Mouse (Mus musculus): Measurements from ENCODE around the gene Galnt14.

Galnt14 gene

DNA sequence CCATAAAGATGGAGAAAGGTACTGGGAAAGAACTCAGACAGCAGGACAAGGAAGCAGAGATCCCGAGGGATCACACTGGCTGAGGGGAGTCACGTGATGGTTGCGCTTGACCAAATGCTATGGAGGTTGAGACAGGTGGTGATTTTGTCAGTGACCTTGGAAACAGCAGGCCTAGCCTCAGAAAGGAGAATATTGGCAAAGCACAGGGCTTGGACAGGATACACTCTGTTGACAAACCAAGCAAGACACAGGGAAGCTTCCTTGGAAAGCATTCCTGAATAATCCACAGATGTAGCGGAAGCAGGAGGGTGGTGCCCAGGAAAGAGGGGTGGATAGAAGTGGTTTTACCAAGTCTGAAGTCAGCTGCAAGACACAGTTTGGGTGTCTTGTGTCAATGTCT is 206.1 kb downstream of the Galnt14 start:
- no peak for DNase-seq (ENCODE audit: low read depth)

DNA sequence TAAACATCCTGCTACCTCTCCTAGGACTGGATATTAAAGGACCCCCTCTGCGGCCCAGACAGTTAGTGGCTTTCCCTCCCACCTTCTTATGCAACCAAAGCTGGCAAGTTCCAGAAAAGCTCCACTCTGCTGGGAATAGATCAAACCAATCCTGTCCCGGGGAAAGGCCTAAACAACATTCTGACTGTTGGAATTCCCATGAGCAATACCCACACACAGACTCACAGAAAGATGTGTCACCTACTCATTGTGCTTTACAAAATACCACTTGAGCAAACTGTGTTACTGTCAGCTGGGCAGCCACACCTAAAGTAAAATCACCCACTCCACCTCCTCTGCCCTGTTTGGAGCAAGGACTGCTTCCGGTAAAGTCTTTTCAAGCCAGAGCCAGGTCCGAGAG is 207.6 kb downstream of the Galnt14 start:
- DNase-seq (ENCODE audit: low read depth): no peak

DNA sequence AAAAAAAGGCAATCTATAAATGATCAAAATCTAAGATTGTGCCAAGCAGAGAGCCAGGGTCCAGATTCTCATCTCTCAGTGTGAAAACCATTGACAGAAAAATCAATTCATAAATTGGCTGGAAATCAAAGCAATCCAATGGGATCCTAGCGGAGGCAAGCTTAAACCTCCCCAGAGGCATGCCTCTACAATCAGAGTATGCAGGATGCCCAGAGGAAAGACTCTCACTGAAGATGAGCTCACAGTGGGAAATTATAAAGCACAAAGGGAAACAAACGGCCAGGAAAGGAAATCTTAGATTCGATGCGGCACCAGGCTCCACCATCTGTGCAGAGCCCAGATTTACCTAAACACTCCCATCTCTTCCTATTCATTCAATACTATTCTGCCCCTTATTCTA is 220.7 kb downstream of the Galnt14 start:
- no peak for DNase-seq (ENCODE audit: low read depth)

DNA sequence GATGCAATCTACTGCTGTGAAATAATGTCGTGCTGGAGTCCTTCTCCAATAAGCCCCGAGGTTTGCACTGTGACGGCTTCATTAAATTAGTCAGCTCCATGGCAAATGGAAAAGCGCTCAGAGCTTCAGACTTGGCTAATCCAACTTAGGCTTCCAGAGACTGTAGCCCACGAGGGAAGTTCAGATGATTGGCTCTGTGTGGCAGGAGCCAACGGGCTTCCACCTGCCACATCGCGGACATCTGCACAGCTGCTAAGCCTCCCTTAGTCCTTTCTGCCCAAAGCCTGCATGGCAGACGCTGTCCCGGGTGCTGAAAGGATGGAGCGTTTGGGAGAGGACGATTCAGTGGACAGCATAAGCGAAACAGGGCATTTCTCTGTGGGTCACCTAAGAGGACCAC is 222.5 kb downstream of the Galnt14 start:
- DNase-seq (ENCODE audit: low read depth): peak; percentile 17

DNA sequence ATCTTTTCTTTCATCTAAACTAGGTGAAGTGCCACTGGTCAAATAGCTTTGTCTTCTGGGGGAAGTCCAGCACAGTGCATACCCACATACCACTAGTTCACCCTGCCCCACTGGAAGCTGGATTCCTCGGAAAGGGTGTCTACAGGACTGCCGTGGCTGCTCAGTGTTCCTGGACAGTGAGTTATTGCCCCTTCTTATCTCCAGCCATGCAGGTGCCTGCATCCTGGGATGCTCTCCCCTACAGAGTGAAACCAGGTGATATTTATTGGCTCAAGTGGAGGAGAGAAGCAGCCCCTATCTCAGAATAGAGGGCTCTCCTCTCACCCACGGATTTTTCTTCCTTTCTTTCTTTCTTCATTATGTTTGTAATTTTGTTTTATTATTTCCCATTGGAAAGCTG is 222.9 kb downstream of the Galnt14 start:
- DNase-seq (ENCODE audit: low read depth): no peak

DNA sequence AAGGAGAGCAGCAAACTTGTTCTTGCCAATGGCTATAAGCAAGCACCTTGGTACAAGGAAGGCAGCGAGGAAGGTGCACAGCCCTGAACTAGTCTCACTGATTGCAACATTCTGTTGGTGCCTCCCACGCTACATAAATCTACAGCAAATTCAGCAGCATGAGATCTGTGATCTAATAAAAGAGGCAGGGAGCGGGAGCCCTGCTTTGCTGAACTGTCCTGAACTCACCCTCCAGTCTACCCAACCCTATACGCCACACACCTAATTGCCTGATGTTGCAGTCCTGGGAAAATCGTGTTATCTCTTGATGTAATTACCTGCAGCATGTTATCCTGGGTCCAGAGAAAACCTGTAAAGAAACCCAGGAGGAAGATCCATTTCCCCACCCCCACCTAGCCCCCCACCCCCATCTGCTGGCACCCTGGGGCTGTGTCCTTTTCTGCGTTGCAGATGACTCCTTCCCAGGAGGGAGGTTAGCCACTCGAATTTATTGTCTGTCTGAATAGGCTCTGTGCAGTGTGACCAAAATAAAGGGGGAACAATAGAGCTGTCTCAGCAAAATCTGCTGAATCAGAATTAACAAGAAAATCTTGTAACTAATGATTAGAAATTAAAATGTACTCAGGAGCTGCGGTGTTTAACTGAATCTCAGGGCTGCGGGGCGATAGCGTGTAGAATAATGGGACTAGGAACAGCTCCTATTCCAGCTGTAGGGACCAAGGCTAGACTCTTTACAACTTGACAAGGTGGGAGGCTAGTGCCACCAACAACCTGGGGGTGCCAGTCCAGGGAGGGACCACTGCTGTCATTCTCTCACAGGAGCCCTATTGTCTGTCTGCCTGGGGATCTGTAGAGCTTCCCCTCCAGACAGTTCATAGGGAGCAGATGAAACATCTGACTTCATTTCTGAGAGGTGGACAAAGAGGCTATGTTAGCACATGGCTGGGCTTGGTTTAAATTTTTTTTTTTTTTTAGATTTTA is 232.9 kb downstream of the Galnt14 start:
- no peak for DNase-seq (ENCODE audit: low read depth)

DNA sequence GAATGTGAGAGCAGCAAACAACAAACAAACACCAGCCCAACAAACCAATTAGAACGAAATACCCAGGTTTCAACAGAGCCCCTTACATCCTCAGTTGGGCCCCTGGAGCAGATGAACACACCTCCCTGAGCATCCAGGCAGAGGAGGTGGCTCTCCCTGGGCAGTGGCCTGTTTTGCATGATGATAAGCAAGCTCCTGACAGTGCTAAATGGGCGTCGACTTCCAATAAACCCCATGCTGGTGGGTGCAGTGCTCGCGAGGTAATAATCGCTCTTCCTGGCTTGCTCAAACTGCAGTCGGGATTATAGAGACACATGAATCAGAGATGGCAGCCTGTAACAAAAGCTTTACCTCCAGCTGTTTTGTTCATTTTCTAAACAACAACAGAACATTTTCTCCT is 235.9 kb downstream of the Galnt14 start:
- no peak for DNase-seq (ENCODE audit: low read depth)

DNA sequence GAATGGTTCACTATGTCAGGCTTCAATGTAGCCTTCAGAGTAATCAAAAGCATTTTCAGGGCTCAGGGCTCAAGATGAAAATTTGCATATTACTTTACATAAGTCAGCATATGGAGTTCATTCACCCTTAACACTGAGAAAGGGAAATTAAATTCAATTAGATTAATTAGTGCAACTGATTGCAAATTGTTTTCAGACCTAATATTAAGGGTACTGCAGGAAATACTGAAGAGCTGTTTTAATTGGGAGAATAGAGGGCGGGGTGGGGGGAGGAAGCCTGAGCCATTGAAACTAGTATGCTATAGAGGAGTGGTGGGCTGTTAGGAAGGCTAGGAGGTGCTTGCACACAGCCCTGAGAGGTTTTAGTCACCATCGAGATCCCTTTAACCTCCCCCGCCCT is 237.2 kb downstream of the Galnt14 start:
- DNase-seq (ENCODE audit: low read depth): no peak

DNA sequence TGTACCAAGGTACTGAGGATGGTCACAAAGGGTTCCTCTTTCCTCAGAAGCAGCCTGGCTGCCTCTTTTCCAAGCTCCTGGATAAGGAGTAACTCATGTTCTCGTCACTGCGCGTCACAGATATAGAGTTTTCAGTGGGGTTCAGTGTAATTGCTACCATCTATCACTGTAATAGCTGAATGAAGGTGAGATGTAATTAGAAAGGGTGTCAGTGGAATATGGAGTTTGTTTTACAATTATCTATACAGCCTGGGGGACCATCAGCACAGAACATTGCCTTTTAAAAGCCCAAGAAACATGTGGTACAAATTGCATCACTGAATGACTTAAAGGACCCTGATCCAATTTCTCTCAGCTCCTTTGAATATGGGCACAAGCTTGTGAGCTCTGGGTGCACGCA is 249.4 kb downstream of the Galnt14 start:
- no peak for DNase-seq (ENCODE audit: low read depth)

DNA sequence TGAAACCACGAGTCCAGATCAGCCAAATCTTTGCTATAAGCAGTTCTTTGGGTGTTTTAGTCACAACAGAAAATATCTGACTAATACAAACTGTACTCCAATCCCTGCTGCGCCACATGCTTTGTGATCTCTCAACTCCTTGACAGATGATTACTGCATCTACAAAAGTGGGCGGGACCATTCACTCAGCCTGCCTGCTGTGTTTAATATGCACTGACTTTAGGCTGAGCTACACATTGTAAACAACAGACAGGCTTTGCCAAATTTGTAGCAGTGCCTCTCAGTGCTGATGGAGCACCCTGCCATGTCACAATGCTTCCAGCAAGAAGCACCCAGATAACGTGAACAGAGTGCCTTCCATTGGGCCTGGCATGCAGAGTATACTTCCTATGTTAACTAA is 251.5 kb downstream of the Galnt14 start:
- no peak for DNase-seq (ENCODE audit: low read depth)

DNA sequence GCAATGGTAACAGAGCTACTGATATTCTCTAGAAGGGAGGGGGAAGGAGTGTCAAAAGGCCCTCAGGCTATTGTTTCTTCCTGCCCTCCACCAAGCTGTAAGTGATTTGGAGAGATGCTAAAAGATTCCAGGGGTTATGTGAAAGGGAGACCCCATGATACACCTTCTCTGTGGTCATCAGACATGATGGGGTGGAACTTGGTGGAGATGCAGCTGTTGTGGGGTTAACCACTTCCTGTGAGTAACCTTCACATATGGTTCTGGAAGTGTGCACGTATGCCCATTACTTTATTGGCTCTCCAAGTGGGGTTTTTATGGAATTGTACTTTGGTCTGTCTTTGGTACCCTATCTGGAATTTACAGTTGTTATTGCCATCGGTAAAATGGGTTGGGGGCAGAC is 253.7 kb downstream of the Galnt14 start:
- DNase-seq (ENCODE audit: low read depth): no peak

DNA sequence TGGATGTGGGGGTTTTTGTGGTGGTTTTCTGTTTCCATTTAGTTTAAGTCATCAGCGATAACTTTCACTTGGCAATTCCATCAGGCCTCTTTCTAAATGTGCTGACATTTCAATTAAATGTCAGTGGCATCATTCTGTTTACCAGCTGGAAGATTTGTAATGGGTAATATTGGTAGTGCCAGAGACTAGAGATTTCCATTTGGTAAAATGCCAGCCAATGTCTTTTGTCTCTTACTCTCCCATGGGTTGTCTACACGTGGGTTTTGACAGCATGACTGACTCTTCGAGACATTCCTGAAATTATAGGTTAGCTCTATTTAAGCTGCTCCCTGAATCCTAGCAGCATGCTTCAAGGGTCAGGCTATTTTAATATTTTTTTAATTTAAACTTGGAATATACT is 256.6 kb downstream of the Galnt14 start:
- no peak for DNase-seq (ENCODE audit: low read depth)

DNA sequence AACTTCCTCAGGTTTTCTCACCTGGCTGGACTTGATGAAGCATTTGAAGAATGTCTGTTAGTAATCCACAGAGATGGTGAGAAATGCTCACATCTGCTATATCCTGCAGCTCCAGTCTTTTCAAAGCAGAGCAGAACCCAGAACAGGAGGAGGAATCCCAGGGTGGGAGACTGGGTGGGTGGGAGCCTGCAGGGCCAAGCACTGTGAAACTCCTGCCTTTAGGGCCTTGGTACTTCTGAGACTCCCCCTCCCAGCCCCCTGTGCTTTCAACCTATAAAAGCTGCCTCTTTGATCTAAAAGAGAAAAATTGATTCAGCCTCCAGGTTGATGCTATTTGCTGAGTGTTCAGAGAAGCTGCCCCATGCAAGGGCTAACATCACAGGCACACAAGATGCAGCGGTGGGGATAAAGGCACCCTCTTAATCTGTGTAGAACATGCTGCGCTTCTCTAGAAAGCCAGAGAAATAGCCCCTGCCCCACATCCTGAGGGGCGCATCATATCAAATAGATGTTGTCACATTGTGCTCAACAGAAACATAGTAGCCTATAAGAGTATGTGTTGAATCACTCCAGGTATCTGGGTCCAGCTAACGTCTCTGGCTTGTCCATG is 258.0 kb downstream of the Galnt14 start:
- DNase-seq (ENCODE audit: low read depth): no peak

DNA sequence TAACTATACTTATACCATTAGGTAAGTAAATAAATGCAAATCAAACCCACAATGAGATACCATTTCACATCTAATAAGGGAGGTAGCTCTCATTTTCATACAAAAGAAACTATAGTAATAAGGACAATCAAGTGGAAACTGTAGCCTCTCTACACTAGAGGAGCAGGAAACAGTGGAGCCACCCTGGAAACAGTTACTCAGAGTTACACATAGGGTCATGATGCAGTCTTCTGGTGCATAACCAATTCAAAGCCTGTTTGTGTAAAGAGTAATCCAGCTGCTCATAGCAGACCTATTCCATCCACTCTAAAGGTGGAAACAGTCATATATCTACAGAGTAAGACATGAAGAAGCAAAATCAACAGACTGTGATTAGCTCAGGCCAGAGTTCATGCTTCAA is 261.1 kb downstream of the Galnt14 start:
- no peak for DNase-seq (ENCODE audit: low read depth)

Measured in c-Kit-positive CD71-negative TER-119-negative erythroid progenitor cells, embryonic 14.5 days (primary cell).